Mouse (Mus musculus) erythroblast, embryonic 14.5 days (primary cell): ENCODE measurements around the gene Coa6. TPM values are rescaled to one million over a fixed set of nuclear protein-coding genes. Genes with fewer than 3 reads are reported as not detected.
A peak's percentile ranks its signal among the peaks of the same experiment; 100 is the strongest.

Source experiments
- H3K27me3 ChIP-seq: 2 replicates; pipeline ENCODE4 v1.6.1; 2012; ENCODE audit warnings: inconsistent platforms; ENCODE audit not compliant: control insufficient read depth
- H3K36me3 ChIP-seq: 2 replicates; pipeline ENCODE4 v1.6.1; 2012; ENCODE audit warnings: mild to moderate bottlenecking, inconsistent platforms; ENCODE audit not compliant: control insufficient read depth
- H3K4me1 ChIP-seq: 2 replicates; pipeline ENCODE4 v1.6.1; 2012; ENCODE audit warnings: inconsistent platforms; ENCODE audit not compliant: control insufficient read depth
- H3K4me3 ChIP-seq: replicated peaks from 2 replicates; pipeline ENCODE3; 2012; ENCODE audit warnings: moderate library complexity, mild to moderate bottlenecking, inconsistent platforms
- H3K9me3 ChIP-seq: 2 replicates; pipeline ENCODE4 v1.6.1; 2012; ENCODE audit warnings: low read length, inconsistent platforms, mixed read lengths; ENCODE audit not compliant: control insufficient read depth
- GATA1 ChIP-seq: IDR thresholded peaks from 2 replicates; pipeline ENCODE4 v1.6.1; 2012; ENCODE audit warnings: low read length, inconsistent platforms, mixed read lengths
- TAL1 ChIP-seq: IDR thresholded peaks from 3 replicates; pipeline ENCODE4 v1.6.1; 2012; ENCODE audit warnings: low read length, inconsistent platforms, mixed read lengths
- polyA plus RNA-seq: library from polyadenylated mRNA; stranded (reverse); fragments of >175 nt; gene quantifications from 2 replicates; pipeline ENCODE4 v1.2.3, GENCODE M21; 2012

Gene Coa6
- 3.3 and 6.0 TPM in 2 replicates for polyA plus RNA-seq

- no peak for TF ChIP-seq GATA1
- no peak for TF ChIP-seq TAL1
- peak within 1 kb of the TSS; percentile 91 for H3K4me3 ChIP-seq
- H3K9me3 ChIP-seq, result no peaks in the 10 kb centered on the region
- peaks cover 22% of the 10 kb centered on the region for H3K36me3 ChIP-seq
- no peaks in the 10 kb centered on the region for H3K27me3 ChIP-seq
- peaks cover 26% of the 10 kb centered on the region for H3K4me1 ChIP-seq
Measured at GRCm38 (mm10) chr8:126422174-126422919, at the start of gene Coa6. Coa6 (plus strand) TSS chr8:126422515.

- TF ChIP-seq GATA1 (no peak), TAL1 (no peak)
- no peak overlapping the region for H3K4me3 ChIP-seq
- H3K9me3 ChIP-seq, result no peaks in the 10 kb centered on the region
- H3K27me3 ChIP-seq, result no peaks in the 10 kb centered on the region
- no peaks in the 10 kb centered on the region for H3K36me3 ChIP-seq
- H3K4me1 ChIP-seq, result no peaks in the 10 kb centered on the region
Measured at GRCm38 (mm10) chr8:126379580-126379979, 42.7 kb upstream of the Coa6 start.

- H3K27me3 ChIP-seq, result no peaks in the 10 kb centered on the region
Measured at GRCm38 (mm10) chr8:126380141-126380540, 42.2 kb upstream of the Coa6 start.

GRCm38 (mm10) chr8:126381299-126381698 lies 41.0 kb upstream of the Coa6 start:
- H3K36me3 ChIP-seq, result no peaks in the 10 kb centered on the region
- H3K4me1 ChIP-seq, result no peaks in the 10 kb centered on the region
- H3K27me3 ChIP-seq, result no peaks in the 10 kb centered on the region
- no peak for TF ChIP-seq TAL1
- no peaks in the 10 kb centered on the region for H3K9me3 ChIP-seq
- H3K4me3 ChIP-seq, result no peak overlapping the region

More at GRCm38 (mm10) chr8:126380141-126380540, 42.2 kb upstream of the Coa6 start:
- no peak for TF ChIP-seq TAL1
- no peak for TF ChIP-seq GATA1
- Histone ChIP-seq H3K4me1 (no peaks in the 10 kb centered on the region), H3K4me3 (no peak overlapping the region), H3K36me3 (no peaks in the 10 kb centered on the region), H3K9me3 (no peaks in the 10 kb centered on the region)

- H3K36me3 ChIP-seq, result no peaks in the 10 kb centered on the region
- TF ChIP-seq TAL1 (no peak), GATA1 (no peak)
- H3K27me3 ChIP-seq, result no peaks in the 10 kb centered on the region
- no peak overlapping the region for H3K4me3 ChIP-seq
- H3K4me1 ChIP-seq, result no peaks in the 10 kb centered on the region
- no peaks in the 10 kb centered on the region for H3K9me3 ChIP-seq
Measured at GRCm38 (mm10) chr8:126382216-126382615, 40.1 kb upstream of the Coa6 start.

GRCm38 (mm10) chr8:126382749-126383148 lies 39.6 kb upstream of the Coa6 start:
- TF ChIP-seq GATA1, result no peak
- no peak for TF ChIP-seq TAL1
- H3K27me3 ChIP-seq, result no peaks in the 10 kb centered on the region
- no peaks in the 10 kb centered on the region for H3K9me3 ChIP-seq
- no peaks in the 10 kb centered on the region for H3K4me1 ChIP-seq
- no peak overlapping the region for H3K4me3 ChIP-seq
- no peaks in the 10 kb centered on the region for H3K36me3 ChIP-seq

GRCm38 (mm10) chr8:126387566-126387965 lies 34.7 kb upstream of the Coa6 start:
- Histone ChIP-seq H3K9me3 (no peaks in the 10 kb centered on the region), H3K36me3 (no peaks in the 10 kb centered on the region), H3K4me3 (no peak overlapping the region), H3K4me1 (no peaks in the 10 kb centered on the region), H3K27me3 (no peaks in the 10 kb centered on the region)
- TF ChIP-seq TAL1 (no peak), GATA1 (no peak)

- Histone ChIP-seq H3K4me3 (no peak overlapping the region), H3K36me3 (no peaks in the 10 kb centered on the region), H3K9me3 (no peaks in the 10 kb centered on the region), H3K4me1 (no peaks in the 10 kb centered on the region), H3K27me3 (no peaks in the 10 kb centered on the region)
- TF ChIP-seq TAL1 (no peak), GATA1 (no peak)
Measured at GRCm38 (mm10) chr8:126391541-126391940, 30.8 kb upstream of the Coa6 start.

GRCm38 (mm10) chr8:126395386-126395785 lies 26.9 kb upstream of the Coa6 start:
- no peak for TF ChIP-seq TAL1
- TF ChIP-seq GATA1, result no peak

More at GRCm38 (mm10) chr8:126395386-126395785, 26.9 kb upstream of the Coa6 start:
- H3K4me3 ChIP-seq, result no peak overlapping the region
- H3K36me3 ChIP-seq, result no peaks in the 10 kb centered on the region
- H3K4me1 ChIP-seq, result no peaks in the 10 kb centered on the region
- no peaks in the 10 kb centered on the region for H3K27me3 ChIP-seq
- no peaks in the 10 kb centered on the region for H3K9me3 ChIP-seq
